Mouse (Mus musculus) olfactory bulb, adult 2 months (tissue): ENCODE measurements around the gene Dlx3.

Source experiments
- CTCF ChIP-seq: fragments of 200-500 bp; IDR thresholded peaks from 2 replicates; pipeline ENCODE4 v1.5.1; 2012; ENCODE audit warnings: low read depth, mild to moderate bottlenecking, low read length, moderate library complexity; ENCODE audit not compliant: insufficient read depth
- POLR2A ChIP-seq: fragments of 200-500 bp; IDR thresholded peaks from 2 replicates; pipeline ENCODE4 v1.6.1; 2012; ENCODE audit warnings: mild to moderate bottlenecking, low read depth, low read length, moderate library complexity; ENCODE audit not compliant: insufficient read depth

DNA sequence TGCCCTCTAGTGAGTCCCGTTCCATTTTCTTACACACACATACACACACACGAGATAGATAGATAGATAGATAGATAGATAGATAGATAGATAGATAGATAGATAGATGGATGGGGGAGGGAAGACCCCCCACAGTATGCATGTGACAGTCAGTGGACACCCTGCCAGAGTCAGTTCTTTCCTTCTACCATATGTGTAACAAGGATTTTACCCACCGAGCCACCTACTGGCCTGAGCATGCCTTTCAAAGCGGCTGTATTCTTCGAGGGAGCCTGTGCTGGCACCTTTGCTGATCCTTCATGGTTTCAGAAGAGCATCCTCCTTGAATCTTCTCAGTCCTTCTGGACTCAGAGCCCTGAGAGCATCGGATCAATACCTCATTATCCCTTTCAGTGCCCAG lies 22.0 kb upstream of the Dlx3 start:
- no peak for TF ChIP-seq CTCF
- TF ChIP-seq POLR2A = no peak
